Mouse (Mus musculus): ENCODE data around the gene Ankrd13a.

DNA sequence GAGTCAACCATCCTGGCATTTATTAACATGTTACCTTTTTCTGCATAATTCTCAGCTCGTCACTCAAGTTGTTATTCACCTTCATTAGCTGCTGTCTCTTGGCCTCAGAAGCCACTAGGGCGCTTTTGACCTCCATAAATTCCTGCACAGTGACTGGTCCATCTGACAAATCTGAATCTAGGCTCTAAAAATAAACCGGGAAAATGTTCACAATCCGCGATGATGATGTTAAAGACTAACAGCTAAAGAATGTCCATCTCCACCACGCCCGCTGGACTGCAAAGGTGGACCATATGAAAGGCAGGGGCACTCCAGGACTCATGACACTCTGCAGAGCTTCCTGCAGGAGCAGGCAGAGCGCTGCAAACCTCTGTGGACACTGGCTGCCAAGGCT lies 30.8 kb upstream of the Ankrd13a start:
- no peak for TF ChIP-seq HCFC1 (IDR thresholded peaks at IDR 0.05; ENCODE audit: low read depth, low read length)
- no peak for TF ChIP-seq MAZ (IDR thresholded peaks at IDR 0.05; ENCODE audit: low read depth, low read length)
- TF ChIP-seq CTCF (conservative IDR thresholded peaks at IDR 0.05 in 1 of 2, IDR thresholded peaks at IDR 0.05 in 1 of 2; ENCODE audit: low read depth in 2 of 2, low read length in 2 of 2) = no peak
- TF ChIP-seq EP300 (IDR thresholded peaks at IDR 0.05; ENCODE audit: low read length) = no peak
- TF ChIP-seq NELFE (IDR thresholded peaks at IDR 0.05; ENCODE audit: low read depth, low read length) = no peak
- no peak for TF ChIP-seq POLR2A (IDR thresholded peaks at IDR 0.05; ENCODE audit: low read depth, low read length)
- TF ChIP-seq UBTF (IDR thresholded peaks at IDR 0.05; ENCODE audit: low read depth, low read length) = no peak
- TF ChIP-seq ZMIZ1 (IDR thresholded peaks at IDR 0.05; ENCODE audit: low read depth, low read length) = no peak
- TF ChIP-seq BHLHE40 (IDR thresholded peaks at IDR 0.05; ENCODE audit: low read depth, low read length) = no peak

Data from CH12.LX (cell line).